Mouse (Mus musculus) neural tube, postnatal 0 days (tissue): ENCODE measurements around the gene Susd3. TPM values are rescaled to one million over a fixed set of nuclear protein-coding genes. Genes with fewer than 3 reads are reported as not detected.

ENCODE experiments used
- polyA plus RNA-seq: library from polyadenylated mRNA; unstranded; fragments of >200 nt; fragmentation: Nextera tagmentation; extraction: Ambion mirVana; gene quantifications from 2 replicates; pipeline ENCODE4 v1.2.1, GENCODE M21; 2015

Gene Susd3
- 1.2 and 2.2 TPM in 2 replicates for polyA plus RNA-seq

DNA sequence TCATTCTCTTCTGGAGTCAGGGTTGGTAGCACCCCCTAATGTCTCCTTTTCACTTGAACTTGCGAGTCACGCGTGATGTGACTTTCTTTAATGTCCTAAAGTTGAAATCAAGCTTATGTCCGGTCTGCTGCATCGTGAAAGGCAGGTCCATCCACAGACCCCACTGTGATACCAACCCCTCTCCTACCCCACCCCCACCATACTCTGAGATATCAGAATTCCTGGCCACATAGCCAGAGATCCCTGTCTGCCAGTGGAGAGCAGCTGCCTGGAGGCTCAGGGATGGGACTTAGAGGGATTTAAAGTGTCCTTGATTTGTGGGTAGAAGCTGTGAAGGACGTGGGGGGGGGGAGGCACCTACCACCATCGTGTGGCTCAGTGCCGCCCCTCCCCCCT, at the start of gene Susd3:
Gene Susd3, minus strand, starts transcription at position 240 of the 396 bp plus-strand sequence.

DNA sequence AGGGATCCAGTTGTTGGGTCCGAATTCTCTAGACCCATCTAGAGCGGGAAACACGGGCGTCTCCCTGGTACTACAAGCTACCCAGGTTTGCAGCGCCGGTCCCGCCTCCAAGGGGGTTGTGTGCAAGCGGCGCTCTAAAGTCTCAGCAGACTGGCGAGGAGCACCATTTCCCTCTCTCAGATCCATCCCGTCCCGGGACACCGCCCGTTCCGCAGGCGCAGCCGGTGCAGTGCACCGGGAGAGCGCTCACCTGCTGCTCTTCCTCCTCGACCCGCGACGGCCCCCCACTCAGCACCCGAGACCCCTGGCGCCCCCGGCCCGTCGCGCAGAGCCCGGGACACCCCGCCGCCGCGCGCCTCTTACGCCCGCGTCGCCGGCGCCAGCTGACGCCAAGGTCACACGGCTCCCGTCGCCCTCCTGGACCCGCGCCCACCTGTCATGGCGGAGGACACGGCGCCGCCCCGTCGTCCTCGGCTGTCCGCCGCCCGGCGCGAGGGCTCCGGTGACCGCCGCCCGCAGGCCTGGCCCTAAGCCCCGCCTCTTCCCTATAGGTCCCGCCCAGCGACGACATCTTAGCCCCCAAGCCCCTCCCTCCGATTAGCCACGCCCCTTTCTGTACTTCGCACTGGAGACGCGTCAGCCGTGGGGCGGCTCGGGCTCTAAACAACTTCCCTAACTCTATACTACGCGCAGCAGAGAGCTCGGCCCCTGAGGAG, 32.8 kb downstream of the Susd3 start, which contains the start of gene Card19:
Gene Card19, minus strand, starts transcription at position 534 of the 716 bp plus-strand sequence.

GRCm38 (mm10) chr13:49187288-49188218, 61.0 kb downstream of the Susd3 start, which contains the start of gene Ninj1:
Ninj1 (plus strand) TSS chr13:49187485.

Other genes with a start within 250 kb of the Susd3 start
- gene Wnk2, start 100.7 kb downstream of the Susd3 start, polyA plus RNA-seq, result 16.1 and 20.2 TPM in 2 replicates
- gene Ninj1, start 61.2 kb downstream of the Susd3 start, polyA plus RNA-seq, result 65.9 and 76.6 TPM in 2 replicates
- gene Card19, start 32.7 kb downstream of the Susd3 start, polyA plus RNA-seq, result 48.5 and 64.9 TPM in 2 replicates
- 1.6 and 1.7 TPM in 2 replicates for gene Fgd3, start 71.6 kb upstream of the Susd3 start, polyA plus RNA-seq
- 23.9 and 26.0 TPM in 2 replicates for gene Bicd2, start 92.9 kb upstream of the Susd3 start, polyA plus RNA-seq
- gene Ippk, start 172.5 kb upstream of the Susd3 start, polyA plus RNA-seq, result 11.2 and 11.6 TPM in 2 replicates
- 0.50 and 0.65 TPM in 2 replicates for gene Tes3-ps, start 244.6 kb upstream of the Susd3 start, polyA plus RNA-seq